ENCODE assay signal across 29 mouse cellular contexts in the genomic region with DNA sequence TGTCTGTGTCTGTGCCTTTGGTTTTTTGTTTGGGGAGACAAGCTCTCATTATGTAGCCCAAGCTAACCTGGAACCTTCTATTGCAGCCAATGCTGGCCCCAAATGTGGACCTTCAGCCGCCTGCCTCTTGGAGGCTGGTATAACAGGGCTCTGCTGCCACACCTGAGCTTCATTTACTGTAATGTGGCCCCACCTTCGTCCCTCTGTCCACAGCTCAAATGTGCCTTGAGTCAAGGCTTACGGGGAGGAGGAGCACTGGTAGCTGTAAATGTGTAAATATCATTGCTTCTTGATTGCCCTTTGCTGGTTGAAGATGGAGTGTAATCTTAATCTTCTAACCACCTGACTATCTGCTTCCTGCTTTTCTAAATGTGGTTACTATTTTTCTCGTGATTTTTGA. TPM values are rescaled to one million over a fixed set of nuclear protein-coding genes. Genes with fewer than 3 reads are reported as not detected.
"Had no signal": no experiment of that assay in that cellular context is flagged by ENCODE, and none has a peak within 500 bp of the region (broad histone marks: within the 10 kb centered on the region; RNA-seq: fewer than 3 reads in every experiment).

No protein-coding gene starts in this region.

- H3K4me3 ChIP-seq: embryonic facial prominence, embryonic 10.5 days; embryonic facial prominence, embryonic 12.5 days; embryonic facial prominence, embryonic 13.5 days; embryonic facial prominence, embryonic 15.5 days; erythroblast, embryonic 14.5 days; forebrain, embryonic 10.5 days; forebrain, embryonic 12.5 days; forebrain, embryonic 13.5 days; gastrocnemius, adult 2 months; heart, adult 2 months had no signal

- H3K9ac ChIP-seq: embryonic facial prominence, embryonic 12.5 days; embryonic facial prominence, embryonic 13.5 days; embryonic facial prominence, embryonic 15.5 days; forebrain, embryonic 12.5 days; forebrain, embryonic 13.5 days; forebrain, embryonic 15.5 days; forebrain, postnatal 0 days had no signal

- DNase-seq: cerebellum, adult 8-10 months; cerebellum, adult 9-10 months; cerebellum, adult 9-11 months; cerebellum, postnatal 10 days; cerebellum, postnatal 14 days; cerebellum, postnatal 25 days; cerebellum, postnatal 36 days; embryo, embryonic 11 days; forebrain, postnatal 0 days; gastrocnemius, adult 2 months; gastrocnemius, postnatal 10 days; gastrocnemius, postnatal 14 days; gastrocnemius, postnatal 25 days; gastrocnemius, postnatal 36 days; heart, adult 11 months; heart, adult 18-20 months; heart, adult 2 months had no signal

- H3K27me3 ChIP-seq: embryonic facial prominence, embryonic 12.5 days; embryonic facial prominence, embryonic 15.5 days; forebrain, embryonic 15.5 days had no signal

- ATAC-seq: forebrain, embryonic 13.5 days; forebrain, embryonic 14.5 days; forebrain, embryonic 15.5 days; forebrain, embryonic 16.5 days; forebrain, postnatal 0 days had no signal

- H3K9me3 ChIP-seq: embryonic facial prominence, embryonic 10.5 days; embryonic facial prominence, embryonic 12.5 days; embryonic facial prominence, embryonic 13.5 days; embryonic facial prominence, embryonic 15.5 days; forebrain, embryonic 10.5 days; forebrain, embryonic 12.5 days; forebrain, embryonic 13.5 days; forebrain, embryonic 15.5 days had no signal

- H3K36me3 ChIP-seq: embryonic facial prominence, embryonic 10.5 days; embryonic facial prominence, embryonic 12.5 days; embryonic facial prominence, embryonic 13.5 days; embryonic facial prominence, embryonic 15.5 days; forebrain, embryonic 10.5 days; forebrain, embryonic 12.5 days; forebrain, embryonic 15.5 days had no signal

- H3K4me2 ChIP-seq: embryonic facial prominence, embryonic 12.5 days; embryonic facial prominence, embryonic 13.5 days; embryonic facial prominence, embryonic 15.5 days; forebrain, embryonic 12.5 days; forebrain, embryonic 15.5 days had no signal

- H3K27ac ChIP-seq: embryonic facial prominence, embryonic 10.5 days; embryonic facial prominence, embryonic 12.5 days; embryonic facial prominence, embryonic 13.5 days; embryonic facial prominence, embryonic 15.5 days; forebrain, embryonic 10.5 days; forebrain, embryonic 12.5 days; forebrain, embryonic 13.5 days; forebrain, embryonic 15.5 days; gastrocnemius, adult 2 months; heart, adult 2 months had no signal

RNA-seq across cellular contexts. Expression of a gene that starts 1.2 kb away (rescaled TPM):
- total RNA-seq: granulocyte monocyte progenitor cell, adult 5-6 weeks had no signal
